Mouse (Mus musculus): ENCODE data around the gene Faxc.
A peak's percentile ranks its signal among the peaks of the same experiment; 100 is the strongest.

Gene Faxc

GRCm38 (mm10) chr4:21930971-21931771 lies at the start of gene Faxc:
TSS of gene Faxc (plus strand) at chr4:21931329.
- peak; percentile 31 for DNase-seq (ENCODE audit: low spot score)

DNA sequence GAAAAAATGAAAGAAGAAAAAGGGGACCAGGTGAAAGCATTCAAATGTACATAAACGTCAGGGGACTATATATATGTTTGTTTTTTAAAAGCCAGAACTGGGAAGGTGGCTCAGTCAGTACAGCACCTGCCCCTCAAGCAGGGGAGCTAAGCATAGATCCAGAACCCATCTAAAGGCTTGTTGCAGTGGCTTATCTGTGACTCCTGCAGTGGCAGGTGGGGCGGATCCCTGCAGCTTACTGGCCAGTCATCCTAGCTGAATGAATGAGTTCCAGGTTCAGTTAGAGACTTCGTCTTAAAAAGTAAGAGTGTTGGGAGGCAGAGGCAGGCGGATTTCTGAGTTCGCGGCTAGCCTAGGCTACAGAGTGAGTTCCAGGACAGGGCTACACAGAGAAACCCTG lies 48.3 kb upstream of the Faxc start:
- no peak for DNase-seq (ENCODE audit: low spot score)

GRCm38 (mm10) chr4:21885831-21886230 lies 45.3 kb upstream of the Faxc start:
- DNase-seq (ENCODE audit: low spot score): no peak

GRCm38 (mm10) chr4:21931772-21932630 lies 872 bp downstream of the Faxc start:
- no peak for DNase-seq (ENCODE audit: low spot score)

DNA sequence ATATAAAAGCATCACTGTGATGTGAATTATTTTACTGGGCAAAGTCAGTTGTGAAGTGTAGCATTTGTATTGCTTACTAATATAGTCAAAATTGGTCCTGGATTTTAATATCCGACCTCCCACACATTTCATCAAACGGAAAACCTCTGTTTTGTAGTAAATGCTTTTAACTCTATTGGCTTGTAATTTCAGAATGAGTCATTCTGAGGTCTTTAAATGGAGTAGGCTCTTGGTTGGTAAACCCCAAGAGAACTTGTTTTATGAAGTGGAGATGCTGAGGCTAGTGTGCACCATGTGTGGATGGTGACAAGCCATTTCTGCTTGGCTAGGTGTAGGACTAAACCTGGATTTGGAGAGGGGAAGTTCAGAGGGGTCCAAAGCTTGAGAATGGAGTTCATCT lies 4.2 kb downstream of the Faxc start:
- DNase-seq (ENCODE audit: low spot score): no peak

GRCm38 (mm10) chr4:21936424-21936823 lies 5.3 kb downstream of the Faxc start:
- DNase-seq (ENCODE audit: low spot score): no peak

- no peak for DNase-seq (ENCODE audit: low spot score)
These were observed 6.8 kb downstream of the Faxc start for GRCm38 (mm10) chr4:21937890-21938289.

DNA sequence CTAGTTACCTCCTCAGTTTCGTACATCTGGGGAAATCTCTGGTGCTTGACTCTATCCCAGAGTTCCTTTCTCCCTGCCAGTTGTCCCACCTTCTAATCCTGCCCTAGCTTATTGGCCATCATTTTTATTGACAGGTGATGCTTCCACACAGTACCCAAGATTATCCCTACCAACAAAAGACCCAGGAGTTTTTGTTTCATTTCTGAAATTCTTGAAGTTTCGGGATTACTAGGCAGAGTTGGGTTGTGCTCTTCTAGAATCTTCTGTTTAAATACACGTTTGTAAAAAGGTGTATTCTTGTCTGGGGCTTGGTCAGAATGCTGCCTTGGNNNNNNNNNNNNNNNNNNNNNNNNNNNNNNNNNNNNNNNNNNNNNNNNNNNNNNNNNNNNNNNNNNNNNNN lies 13.5 kb downstream of the Faxc start:
- no peak for DNase-seq (ENCODE audit: low spot score)

DNA sequence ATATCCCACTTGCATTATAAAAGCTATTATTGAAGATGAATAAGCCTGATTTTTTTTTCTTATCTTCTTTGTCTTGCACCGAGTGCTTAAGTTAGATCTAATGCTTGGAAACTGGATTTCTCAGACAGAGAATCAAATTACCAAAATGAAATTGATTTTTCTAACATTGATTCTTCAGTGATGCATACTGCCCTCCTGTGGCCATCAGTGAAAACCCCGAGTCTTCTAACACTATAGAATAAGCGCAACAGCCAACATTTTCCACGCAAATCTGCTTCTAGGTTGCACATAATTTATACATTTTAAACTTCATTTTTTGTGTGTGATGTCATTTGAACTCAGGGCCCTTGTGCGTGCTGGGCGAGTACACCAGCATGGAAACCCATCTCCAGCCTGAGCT lies 20.3 kb downstream of the Faxc start:
- no peak for DNase-seq (ENCODE audit: low spot score)

DNA sequence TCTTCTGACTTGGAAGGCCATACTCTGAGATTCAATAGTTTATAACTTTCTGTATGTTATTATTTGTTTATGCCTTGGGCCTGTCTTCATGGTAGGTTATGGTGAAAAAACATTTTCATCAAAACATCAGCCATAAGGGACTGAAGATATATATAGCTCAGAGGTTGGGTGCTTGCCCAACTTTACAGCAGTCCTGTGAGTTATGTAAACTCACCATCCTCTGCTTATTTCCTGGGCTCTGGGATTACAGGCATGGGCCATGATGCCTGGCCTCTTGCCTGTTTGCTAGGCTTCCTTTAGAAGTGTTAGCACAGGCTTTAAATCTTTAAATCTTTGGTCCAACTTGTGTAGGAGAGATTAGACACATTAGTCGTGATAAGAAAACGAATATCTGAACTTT lies 21.1 kb downstream of the Faxc start:
- no peak for DNase-seq (ENCODE audit: low spot score)

GRCm38 (mm10) chr4:21957570-21958321 lies 26.6 kb downstream of the Faxc start:
- DNase-seq (ENCODE audit: low spot score): no peak

- DNase-seq (ENCODE audit: low spot score): no peak
These were observed 40.8 kb downstream of the Faxc start for GRCm38 (mm10) chr4:21971949-21972348.

- DNase-seq (ENCODE audit: low spot score): no peak
These were observed 43.0 kb downstream of the Faxc start for GRCm38 (mm10) chr4:21974126-21974525.

DNA sequence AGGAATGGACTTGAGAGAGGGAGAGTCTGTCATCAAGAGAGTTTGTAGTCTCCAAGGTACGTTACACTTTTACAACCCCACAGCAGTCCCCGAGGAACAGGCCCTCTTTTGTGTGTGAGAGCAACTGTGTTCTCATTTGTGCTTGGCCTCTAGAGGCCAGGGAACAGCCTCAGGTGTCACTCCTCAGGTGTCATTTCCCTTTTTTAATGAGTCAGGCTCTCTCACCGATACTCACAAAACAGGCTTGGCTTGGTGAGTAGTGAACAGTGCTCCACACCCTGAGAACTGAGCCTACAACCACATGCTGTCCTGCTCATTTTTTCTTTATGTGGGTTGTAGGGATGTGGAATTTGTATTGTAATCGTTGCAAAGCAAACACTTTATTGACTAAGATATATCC lies 49.3 kb downstream of the Faxc start:
- DNase-seq (ENCODE audit: low spot score): no peak

DNA sequence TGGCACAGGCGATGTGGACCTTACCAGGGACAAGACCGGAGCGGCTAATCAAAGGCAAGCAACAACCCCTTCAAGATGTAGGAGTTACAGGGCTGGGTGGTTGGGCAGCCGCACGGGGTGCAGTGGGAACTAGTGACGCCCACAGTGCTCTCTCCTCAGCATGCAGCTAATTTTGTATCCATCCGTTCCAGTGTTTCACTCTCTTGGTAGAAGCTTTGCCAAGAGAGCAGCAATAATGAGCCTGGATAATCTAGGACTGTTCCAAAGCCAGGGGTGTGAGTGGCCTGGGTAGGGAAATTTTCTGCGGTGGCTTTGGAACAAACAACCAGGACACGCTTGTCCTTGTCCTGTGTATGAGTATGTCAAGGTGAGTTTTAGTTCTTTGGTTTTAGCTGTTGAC lies 51.3 kb downstream of the Faxc start:
- DNase-seq (ENCODE audit: low spot score): no peak

GRCm38 (mm10) chr4:21986857-21987256 lies 55.7 kb downstream of the Faxc start:
- DNase-seq (ENCODE audit: low spot score): no peak

DNA sequence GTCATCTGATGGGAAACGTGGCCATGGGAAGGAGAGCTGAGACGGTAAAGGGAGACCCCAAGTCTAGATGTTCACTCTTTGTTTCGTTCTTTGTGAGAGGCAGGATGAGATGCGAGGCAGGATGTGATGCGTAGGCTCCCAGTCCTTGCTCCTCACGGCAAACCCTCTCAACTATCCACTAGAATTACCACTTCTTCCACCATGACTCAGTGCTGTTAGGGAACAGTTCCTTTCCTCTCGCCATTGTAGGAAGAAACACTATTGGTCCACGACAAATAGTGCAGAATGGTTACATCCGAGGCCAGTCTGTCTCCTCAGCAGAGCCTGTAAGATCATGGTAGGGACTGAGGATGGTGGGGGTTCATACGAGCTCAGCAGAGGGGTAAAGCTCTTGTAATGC lies 56.3 kb downstream of the Faxc start:
- no peak for DNase-seq (ENCODE audit: low spot score)

- DNase-seq (ENCODE audit: low spot score): no peak
These were observed 58.5 kb downstream of the Faxc start for GRCm38 (mm10) chr4:21989571-21990091.

- no peak for DNase-seq (ENCODE audit: low spot score)
These were observed 59.6 kb downstream of the Faxc start for GRCm38 (mm10) chr4:21990580-21991235.

- peak; percentile 1 for DNase-seq (ENCODE audit: low spot score)
These were observed 86.7 kb downstream of the Faxc start for GRCm38 (mm10) chr4:22017656-22018379.

GRCm38 (mm10) chr4:22018414-22018813 lies 87.3 kb downstream of the Faxc start:
- DNase-seq (ENCODE audit: low spot score): no peak

All from ovary, postnatal 10 days (tissue).